Mouse (Mus musculus): ENCODE data around the gene Pigz. TPM values are rescaled to one million over a fixed set of nuclear protein-coding genes. Genes with fewer than 3 reads are reported as not detected.
A peak's percentile ranks its signal among the peaks of the same experiment; 100 is the strongest.

Pigz gene
- polyA plus RNA-seq, 1 experiment, result 0.12 TPM

GRCm38 (mm10) chr16:31917776-31918175 is 15.9 kb upstream of the Pigz start:
- TF ChIP-seq POLR2A (IDR thresholded peaks at IDR 0.05; ENCODE audit: control insufficient read depth, low read depth, low read length) (no peak), CTCF (IDR thresholded peaks at IDR 0.05; ENCODE audit: control insufficient read depth, insufficient read depth, insufficient replicate concordance, low read depth, low read length) (no peak)
- Histone ChIP-seq H3K4me3 (ENCODE audit: control insufficient read depth, low read depth, low read length) (no peak overlapping the region), H3K36me3 (ENCODE audit: control insufficient read depth, insufficient read depth, low read length) (no peaks in the 10 kb centered on the region), H3K27me3 (ENCODE audit: control insufficient read depth, insufficient read depth, low read length) (no peaks in the 10 kb centered on the region), H3K27ac (ENCODE audit: control insufficient read depth, insufficient read depth, low read depth, low read length) (no peak overlapping the region), H3K4me1 (ENCODE audit: control insufficient read depth, insufficient read depth, low read length) (peaks cover 6% of the 10 kb centered on the region)

GRCm38 (mm10) chr16:31918248-31918724 is 15.4 kb upstream of the Pigz start:
- peaks cover 6% of the 10 kb centered on the region for H3K4me1 ChIP-seq (ENCODE audit: control insufficient read depth, insufficient read depth, low read length)
- peak overlapping the region; percentile 31 for H3K4me3 ChIP-seq (ENCODE audit: control insufficient read depth, low read depth, low read length)
- no peak overlapping the region for H3K27ac ChIP-seq (ENCODE audit: control insufficient read depth, insufficient read depth, low read depth, low read length)
- no peaks in the 10 kb centered on the region for H3K27me3 ChIP-seq (ENCODE audit: control insufficient read depth, insufficient read depth, low read length)
- H3K36me3 ChIP-seq (ENCODE audit: control insufficient read depth, insufficient read depth, low read length), result no peaks in the 10 kb centered on the region
- TF ChIP-seq CTCF (IDR thresholded peaks at IDR 0.05; ENCODE audit: control insufficient read depth, insufficient read depth, insufficient replicate concordance, low read depth, low read length), result peak; percentile 80; the same call in 1 of the 2 replicates
- TF ChIP-seq POLR2A (IDR thresholded peaks at IDR 0.05; ENCODE audit: control insufficient read depth, low read depth, low read length), result no peak

- no peaks in the 10 kb centered on the region for H3K4me1 ChIP-seq (ENCODE audit: control insufficient read depth, insufficient read depth, low read length)
- TF ChIP-seq CTCF (IDR thresholded peaks at IDR 0.05; ENCODE audit: control insufficient read depth, insufficient read depth, insufficient replicate concordance, low read depth, low read length), result no peak
- TF ChIP-seq POLR2A (IDR thresholded peaks at IDR 0.05; ENCODE audit: control insufficient read depth, low read depth, low read length), result no peak
- H3K27me3 ChIP-seq (ENCODE audit: control insufficient read depth, insufficient read depth, low read length), result no peaks in the 10 kb centered on the region
- H3K36me3 ChIP-seq (ENCODE audit: control insufficient read depth, insufficient read depth, low read length), result no peaks in the 10 kb centered on the region
- H3K27ac ChIP-seq (ENCODE audit: control insufficient read depth, insufficient read depth, low read depth, low read length), result no peak overlapping the region
- H3K4me3 ChIP-seq (ENCODE audit: control insufficient read depth, low read depth, low read length), result no peak overlapping the region
These were observed 9.3 kb upstream of the Pigz start for GRCm38 (mm10) chr16:31924368-31924767.

GRCm38 (mm10) chr16:31926091-31926490 is 7.6 kb upstream of the Pigz start:
- H3K36me3 ChIP-seq (ENCODE audit: control insufficient read depth, insufficient read depth, low read length), result no peaks in the 10 kb centered on the region
- no peak for TF ChIP-seq POLR2A (IDR thresholded peaks at IDR 0.05; ENCODE audit: control insufficient read depth, low read depth, low read length)
- no peak for TF ChIP-seq CTCF (IDR thresholded peaks at IDR 0.05; ENCODE audit: control insufficient read depth, insufficient read depth, insufficient replicate concordance, low read depth, low read length)

DNA sequence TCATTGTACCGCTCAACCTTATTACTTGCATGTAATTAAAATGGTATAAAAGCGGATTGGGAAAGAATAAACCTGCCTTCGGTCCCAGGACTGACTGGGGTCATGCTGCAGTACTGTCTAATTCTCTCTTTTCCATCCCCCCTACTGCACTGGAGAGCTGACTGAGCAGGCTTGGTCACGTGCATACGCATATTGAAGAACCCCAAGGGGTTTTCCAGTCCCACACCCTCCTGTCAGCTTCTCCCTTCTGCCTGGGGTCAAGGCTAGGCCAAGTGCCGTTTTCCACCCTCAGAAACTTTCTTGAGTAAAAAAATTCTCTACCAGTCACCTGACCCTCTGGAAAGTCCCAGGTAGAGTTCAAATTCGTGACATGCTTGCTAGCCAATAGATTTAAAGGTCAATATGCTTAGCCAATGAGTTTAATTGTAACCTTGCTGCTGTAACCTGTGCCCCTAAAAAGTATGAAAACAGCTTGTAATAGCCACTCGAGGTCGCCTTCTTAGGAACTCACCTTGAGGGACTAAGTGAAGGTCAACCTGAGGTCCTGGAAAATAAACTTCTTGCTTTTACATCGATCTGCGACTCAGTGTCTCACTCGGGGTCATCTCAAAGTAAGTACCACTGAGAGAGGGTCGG is 7.0 kb upstream of the Pigz start:
- H3K27ac ChIP-seq (ENCODE audit: control insufficient read depth, insufficient read depth, low read depth, low read length), result no peak overlapping the region
- H3K4me1 ChIP-seq (ENCODE audit: control insufficient read depth, insufficient read depth, low read length), result peaks cover 4% of the 10 kb centered on the region; the same call in 1 of the 2 replicates
- H3K36me3 ChIP-seq (ENCODE audit: control insufficient read depth, insufficient read depth, low read length), result no peaks in the 10 kb centered on the region
- no peak overlapping the region for H3K4me3 ChIP-seq (ENCODE audit: control insufficient read depth, low read depth, low read length)
- no peaks in the 10 kb centered on the region for H3K27me3 ChIP-seq (ENCODE audit: control insufficient read depth, insufficient read depth, low read length)
- no peak for TF ChIP-seq POLR2A (IDR thresholded peaks at IDR 0.05; ENCODE audit: control insufficient read depth, low read depth, low read length)
- TF ChIP-seq CTCF (IDR thresholded peaks at IDR 0.05; ENCODE audit: control insufficient read depth, insufficient read depth, insufficient replicate concordance, low read depth, low read length), result no peak

More at GRCm38 (mm10) chr16:31926091-31926490, 7.6 kb upstream of the Pigz start:
- no peaks in the 10 kb centered on the region for H3K4me1 ChIP-seq (ENCODE audit: control insufficient read depth, insufficient read depth, low read length)
- H3K4me3 ChIP-seq (ENCODE audit: control insufficient read depth, low read depth, low read length), result no peak overlapping the region
- no peaks in the 10 kb centered on the region for H3K27me3 ChIP-seq (ENCODE audit: control insufficient read depth, insufficient read depth, low read length)
- H3K27ac ChIP-seq (ENCODE audit: control insufficient read depth, insufficient read depth, low read depth, low read length), result no peak overlapping the region

GRCm38 (mm10) chr16:31927412-31927811 is 6.2 kb upstream of the Pigz start:
- Histone ChIP-seq H3K36me3 (ENCODE audit: control insufficient read depth, insufficient read depth, low read length) (no peaks in the 10 kb centered on the region), H3K4me3 (ENCODE audit: control insufficient read depth, low read depth, low read length) (no peak overlapping the region), H3K27me3 (ENCODE audit: control insufficient read depth, insufficient read depth, low read length) (no peaks in the 10 kb centered on the region), H3K27ac (ENCODE audit: control insufficient read depth, insufficient read depth, low read depth, low read length) (no peak overlapping the region), H3K4me1 (ENCODE audit: control insufficient read depth, insufficient read depth, low read length) (peaks cover 4% of the 10 kb centered on the region; the same call in 1 of the 2 replicates)
- TF ChIP-seq POLR2A (IDR thresholded peaks at IDR 0.05; ENCODE audit: control insufficient read depth, low read depth, low read length) (no peak), CTCF (IDR thresholded peaks at IDR 0.05; ENCODE audit: control insufficient read depth, insufficient read depth, insufficient replicate concordance, low read depth, low read length) (no peak)

DNA sequence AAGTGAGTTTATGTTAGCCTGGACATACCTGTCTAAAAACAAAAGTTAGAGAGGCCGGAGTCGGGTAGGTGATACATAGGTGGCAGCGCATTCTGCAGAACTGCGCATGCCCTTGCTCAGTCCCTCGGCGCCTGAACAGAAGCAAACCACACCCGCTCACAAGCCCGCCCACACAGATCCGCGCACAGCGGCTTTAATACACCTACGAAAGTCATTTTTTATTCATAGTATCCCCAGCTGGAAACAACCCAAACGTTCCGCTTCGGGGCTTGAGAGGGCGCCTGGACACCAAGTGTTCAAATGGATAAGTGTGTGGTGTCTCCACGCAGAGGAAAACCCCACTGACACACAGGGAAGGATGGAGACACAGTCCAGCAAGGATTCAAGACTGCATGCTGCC is 2.3 kb upstream of the Pigz start:
- Histone ChIP-seq H3K27ac (ENCODE audit: control insufficient read depth, insufficient read depth, low read depth, low read length) (no peak overlapping the region), H3K4me1 (ENCODE audit: control insufficient read depth, insufficient read depth, low read length) (peaks cover 24% of the 10 kb centered on the region), H3K36me3 (ENCODE audit: control insufficient read depth, insufficient read depth, low read length) (no peaks in the 10 kb centered on the region), H3K4me3 (ENCODE audit: control insufficient read depth, low read depth, low read length) (no peak overlapping the region), H3K27me3 (ENCODE audit: control insufficient read depth, insufficient read depth, low read length) (peaks cover 3% of the 10 kb centered on the region; the same call in 1 of the 2 replicates)
- TF ChIP-seq CTCF (IDR thresholded peaks at IDR 0.05; ENCODE audit: control insufficient read depth, insufficient read depth, insufficient replicate concordance, low read depth, low read length) (no peak), POLR2A (IDR thresholded peaks at IDR 0.05; ENCODE audit: control insufficient read depth, low read depth, low read length) (no peak)
